Mouse (Mus musculus): ENCODE results near the gene Ttll1. TPM values are rescaled to one million over a fixed set of nuclear protein-coding genes. Genes with fewer than 3 reads are reported as not detected.

Ttll1 gene
- polyA plus RNA-seq, 1 experiment from 2014 or later: 125 TPM

DNA sequence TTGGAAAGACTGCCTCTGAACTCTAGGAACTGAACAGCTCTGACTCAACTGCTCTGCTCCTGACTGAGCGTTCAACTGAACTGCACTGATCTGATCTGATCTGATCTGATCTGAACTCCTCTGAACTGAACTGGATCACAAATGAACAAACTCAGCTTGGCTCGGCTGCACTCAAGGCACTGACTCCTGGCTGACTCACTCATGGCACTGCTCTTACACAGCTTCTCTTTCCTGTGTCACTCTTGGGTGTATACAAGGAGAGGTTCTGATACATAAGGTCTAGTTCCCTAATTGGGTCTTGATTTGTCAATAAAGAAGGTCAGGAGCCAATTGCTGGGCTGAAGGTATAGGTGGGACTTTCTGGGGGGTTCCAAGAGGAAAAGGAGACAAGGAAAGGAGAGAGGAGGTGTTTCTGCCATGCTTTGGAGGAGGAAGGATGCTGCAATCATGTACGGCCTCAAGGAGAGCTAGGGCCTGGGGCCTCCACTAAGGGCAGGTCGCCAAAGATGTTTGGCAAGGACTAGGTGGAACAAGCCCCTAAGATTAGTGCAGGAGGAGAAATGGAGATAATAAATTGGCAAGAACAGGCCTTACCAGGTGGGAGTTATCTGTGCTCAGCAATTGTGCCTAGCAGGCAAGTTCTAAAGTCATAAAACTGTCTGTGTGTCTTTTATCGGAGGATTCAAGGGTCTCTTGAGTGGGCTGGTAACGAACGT is 16.7 kb downstream of the Ttll1 start:
- Histone ChIP-seq H3K36me3 (replicated peaks) (peaks cover 77% of the 10 kb centered on the region), H3K4me2 (no peak overlapping the region), H3K9ac (no peak overlapping the region), H3K27me3 (replicated peaks) (no peaks in the 10 kb centered on the region), H3K27ac (no peak overlapping the region), H3K9me3 (no peaks in the 10 kb centered on the region), H3K4me1 (no peaks in the 10 kb centered on the region), H3K4me3 (no peak overlapping the region)
- ATAC-seq (replicated peaks): no peak
- 84% methylated on average over 7 of the region's 7 CpGs for WGBS

DNA sequence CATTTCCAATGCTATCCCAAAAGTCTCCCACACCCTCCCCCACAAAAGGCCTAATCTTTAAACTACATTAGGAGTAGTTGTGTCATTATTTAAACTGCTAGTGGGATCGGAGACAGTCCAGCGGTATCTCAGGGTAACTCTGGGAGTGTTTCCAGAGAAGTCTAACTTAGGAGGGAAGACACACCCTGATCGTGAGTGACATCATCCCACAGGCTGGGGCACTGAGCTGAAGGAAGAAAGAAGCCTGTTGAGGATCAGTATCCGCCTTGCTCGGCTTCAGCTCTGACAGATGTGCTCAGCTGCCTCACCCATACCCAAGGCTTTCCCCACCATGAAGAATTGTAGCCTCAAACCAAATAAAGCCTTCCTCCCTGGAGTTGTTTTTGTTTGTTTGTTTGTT is 18.8 kb downstream of the Ttll1 start:
- no peak overlapping the region for H3K9ac ChIP-seq
- no peak overlapping the region for H3K4me2 ChIP-seq
- H3K27ac ChIP-seq: no peak overlapping the region
- no peak for ATAC-seq (replicated peaks)
- H3K36me3 ChIP-seq (replicated peaks): peaks cover 64% of the 10 kb centered on the region
- 87% methylated on average over 5 of the region's 5 CpGs for WGBS
- H3K4me3 ChIP-seq: no peak overlapping the region
- no peaks in the 10 kb centered on the region for H3K4me1 ChIP-seq
- no peaks in the 10 kb centered on the region for H3K9me3 ChIP-seq
- no peaks in the 10 kb centered on the region for H3K27me3 ChIP-seq (replicated peaks)

DNA sequence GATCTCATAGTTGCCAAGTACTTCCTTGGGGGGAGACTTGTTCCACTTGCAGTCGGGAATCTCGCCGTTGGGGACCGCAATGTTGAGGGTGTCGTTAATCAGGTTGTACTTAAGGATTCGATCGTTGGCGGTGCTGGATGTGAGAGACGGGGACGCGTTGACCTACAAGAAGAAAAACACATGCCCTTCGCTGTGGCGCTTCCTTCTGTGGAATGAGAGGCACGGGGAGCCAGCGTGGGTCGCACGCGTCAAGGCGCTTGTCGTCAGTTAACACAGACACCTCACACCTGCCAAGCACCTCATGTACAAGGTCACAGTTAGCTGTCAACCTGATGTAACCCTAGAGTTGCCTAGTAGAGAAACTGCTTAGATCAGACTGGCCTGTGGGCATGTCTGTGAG is 21.2 kb downstream of the Ttll1 start:
- Histone ChIP-seq H3K4me3 (no peak overlapping the region), H3K4me2 (no peak overlapping the region), H3K36me3 (replicated peaks) (peaks cover 46% of the 10 kb centered on the region), H3K9ac (no peak overlapping the region), H3K27ac (no peak overlapping the region), H3K4me1 (no peaks in the 10 kb centered on the region), H3K9me3 (no peaks in the 10 kb centered on the region), H3K27me3 (replicated peaks) (no peaks in the 10 kb centered on the region)
- ATAC-seq (replicated peaks): no peak
- WGBS: 96% methylated on average over 20 of the region's 20 CpGs

DNA sequence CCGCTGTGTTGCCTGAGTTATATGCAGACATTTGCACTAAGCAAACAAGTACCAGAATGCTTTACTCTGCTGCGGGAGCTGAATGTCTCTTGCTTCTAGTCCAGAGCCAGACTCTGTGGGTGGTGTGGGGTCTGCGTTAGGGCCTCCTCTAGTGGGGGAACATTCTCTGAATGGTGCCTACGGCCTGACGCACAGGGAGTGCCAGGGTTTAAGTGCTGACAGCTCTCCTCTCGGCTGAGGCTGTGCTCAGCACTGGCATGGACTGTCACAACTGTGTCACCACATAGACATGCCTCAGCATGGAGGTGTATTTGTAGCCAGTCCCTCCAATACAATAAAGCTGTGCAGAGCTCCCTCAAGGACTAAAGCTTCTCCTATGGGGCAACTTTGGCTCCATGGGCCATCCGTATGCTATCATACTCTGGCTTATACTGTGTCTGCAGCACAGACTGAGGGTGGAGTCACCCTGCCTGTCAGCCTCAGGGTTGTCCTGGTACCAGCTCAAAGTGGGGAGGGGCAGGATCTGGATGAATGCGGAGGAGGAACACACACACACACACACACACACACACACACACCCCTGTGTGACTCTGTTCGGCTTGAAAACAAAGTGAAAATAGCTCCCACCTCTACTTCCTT is 23.1 kb downstream of the Ttll1 start:
- Histone ChIP-seq H3K27me3 (replicated peaks) (no peaks in the 10 kb centered on the region), H3K4me2 (no peak overlapping the region), H3K36me3 (replicated peaks) (peaks cover 41% of the 10 kb centered on the region), H3K4me1 (no peaks in the 10 kb centered on the region), H3K9me3 (no peaks in the 10 kb centered on the region), H3K4me3 (no peak overlapping the region), H3K27ac (no peak overlapping the region), H3K9ac (no peak overlapping the region)
- 71% methylated on average over 9 of the region's 9 CpGs for WGBS
- ATAC-seq (replicated peaks): no peak

DNA sequence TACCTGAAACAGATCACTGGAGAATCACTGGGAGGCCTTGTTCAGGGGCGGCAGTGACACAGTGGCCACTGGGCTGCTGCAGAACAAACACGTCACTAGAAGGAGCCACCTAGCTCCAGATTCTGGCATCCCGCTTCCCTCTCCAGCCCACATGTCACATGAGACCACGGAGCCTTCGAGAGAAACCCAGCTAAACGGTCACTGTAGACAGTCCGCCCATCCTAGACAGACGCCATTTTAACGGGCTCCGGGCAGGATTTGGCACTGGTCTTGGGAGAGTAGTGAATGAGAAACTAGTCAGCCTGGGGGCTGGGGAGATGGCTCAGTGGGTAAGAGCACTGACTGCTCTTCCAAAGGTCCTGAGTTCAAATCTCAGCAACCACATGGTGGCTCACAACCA is 26.4 kb downstream of the Ttll1 start:
- Histone ChIP-seq H3K4me2 (no peak overlapping the region), H3K36me3 (replicated peaks) (peaks cover 19% of the 10 kb centered on the region; the same call in 1 of the 2 replicates), H3K27ac (no peak overlapping the region), H3K4me3 (no peak overlapping the region), H3K9me3 (no peaks in the 10 kb centered on the region), H3K27me3 (replicated peaks) (no peaks in the 10 kb centered on the region), H3K9ac (no peak overlapping the region), H3K4me1 (no peaks in the 10 kb centered on the region)
- WGBS: 91% methylated on average over 10 of the region's 10 CpGs
- ATAC-seq (replicated peaks): no peak

DNA sequence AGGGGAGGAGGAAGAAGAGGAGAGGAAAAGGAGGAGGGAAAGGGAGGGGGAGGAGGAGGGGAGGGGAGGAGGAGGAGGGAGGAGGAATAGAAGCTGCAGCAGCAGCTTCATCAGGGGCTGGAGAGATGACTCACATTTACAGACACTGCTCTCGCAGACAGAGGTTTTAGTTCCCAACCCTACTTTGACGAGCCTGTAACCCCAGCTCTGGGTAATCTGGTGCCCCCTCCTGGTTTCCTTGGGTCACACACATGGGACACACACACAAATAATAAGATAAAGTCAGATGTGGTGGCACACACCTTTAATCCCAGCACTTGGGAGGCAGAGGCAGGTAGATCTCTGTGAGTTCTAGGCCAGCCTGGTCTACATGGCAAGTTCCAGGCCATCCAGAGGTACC is 27.2 kb downstream of the Ttll1 start:
- no peaks in the 10 kb centered on the region for H3K27me3 ChIP-seq (replicated peaks)
- H3K4me3 ChIP-seq: no peak overlapping the region
- peaks cover 13% of the 10 kb centered on the region; the same call in 1 of the 2 replicates for H3K36me3 ChIP-seq (replicated peaks)
- H3K9ac ChIP-seq: no peak overlapping the region
- no peak overlapping the region for H3K27ac ChIP-seq
- no peaks in the 10 kb centered on the region for H3K9me3 ChIP-seq
- no peaks in the 10 kb centered on the region for H3K4me1 ChIP-seq
- H3K4me2 ChIP-seq: no peak overlapping the region
- no peak for ATAC-seq (replicated peaks)
- 45% methylated on average over 2 of the region's 2 CpGs for WGBS

DNA sequence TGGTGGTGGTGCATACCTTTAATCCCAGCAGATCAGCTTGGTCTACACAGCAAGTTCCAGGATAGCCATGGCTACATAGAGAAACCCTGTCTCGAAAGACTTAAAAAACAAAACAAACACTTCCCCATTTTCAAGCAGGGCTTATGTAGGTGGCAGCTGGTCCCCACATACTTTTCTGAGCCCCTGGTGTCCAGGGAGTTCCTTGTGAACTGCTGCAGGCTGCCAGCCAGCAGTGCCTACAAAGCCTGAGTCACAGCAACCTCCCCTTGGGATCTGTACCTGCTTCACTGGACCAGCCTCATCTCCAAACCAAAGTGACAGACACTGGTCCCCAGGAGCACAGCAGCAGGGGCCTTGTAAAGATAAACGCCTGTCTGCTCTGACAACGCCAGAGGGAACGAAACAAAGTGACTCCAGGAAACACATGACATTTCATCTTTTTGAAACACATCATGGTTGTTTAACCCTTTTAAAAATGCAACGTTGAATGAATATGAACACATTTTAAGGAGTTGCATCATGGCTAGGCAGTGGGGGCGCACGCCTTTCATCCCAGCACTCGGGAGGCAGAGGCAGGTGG is 28.0 kb downstream of the Ttll1 start:
- WGBS: 66% methylated on average over 8 of the region's 8 CpGs
- no peaks in the 10 kb centered on the region for H3K4me1 ChIP-seq
- no peaks in the 10 kb centered on the region for H3K9me3 ChIP-seq
- no peak overlapping the region for H3K27ac ChIP-seq
- H3K27me3 ChIP-seq (replicated peaks): no peaks in the 10 kb centered on the region
- no peak overlapping the region for H3K4me3 ChIP-seq
- H3K36me3 ChIP-seq (replicated peaks): peaks cover 13% of the 10 kb centered on the region; the same call in 1 of the 2 replicates
- H3K9ac ChIP-seq: no peak overlapping the region
- H3K4me2 ChIP-seq: no peak overlapping the region
- ATAC-seq (replicated peaks): no peak

DNA sequence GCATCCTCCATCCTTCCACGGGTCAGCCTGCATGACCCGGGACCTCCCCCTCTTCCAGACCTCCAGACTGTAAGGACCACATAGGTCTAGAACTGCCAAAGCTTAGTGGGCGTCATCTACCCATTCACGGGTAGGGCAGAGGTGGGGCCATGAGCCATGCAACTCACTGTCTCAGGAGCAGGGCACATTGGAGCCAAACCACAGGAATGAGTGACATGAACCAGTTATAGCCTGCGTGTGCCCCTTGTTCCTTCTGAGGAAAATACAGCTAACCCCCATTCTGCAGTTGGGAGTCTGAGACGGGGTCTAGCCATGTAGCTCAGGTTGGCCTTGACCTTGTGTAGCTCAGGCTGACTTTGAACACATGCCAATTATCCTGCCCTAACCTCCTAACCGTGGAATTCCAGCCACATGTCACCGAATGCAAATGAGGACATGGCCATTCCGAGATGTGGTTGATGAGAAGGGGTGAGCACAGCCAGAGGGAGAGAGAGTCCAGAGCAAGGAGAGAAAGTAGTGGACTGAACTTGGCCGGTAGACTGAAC is 29.4 kb downstream of the Ttll1 start:
- H3K27ac ChIP-seq: no peak overlapping the region
- ATAC-seq (replicated peaks): no peak
- no peak overlapping the region for H3K9ac ChIP-seq
- peaks cover 10% of the 10 kb centered on the region; the same call in 1 of the 2 replicates for H3K36me3 ChIP-seq (replicated peaks)
- 74% methylated on average over 10 of the region's 10 CpGs for WGBS
- H3K9me3 ChIP-seq: no peaks in the 10 kb centered on the region
- no peaks in the 10 kb centered on the region for H3K27me3 ChIP-seq (replicated peaks)
- H3K4me1 ChIP-seq: no peaks in the 10 kb centered on the region
- H3K4me2 ChIP-seq: no peak overlapping the region
- H3K4me3 ChIP-seq: no peak overlapping the region

DNA sequence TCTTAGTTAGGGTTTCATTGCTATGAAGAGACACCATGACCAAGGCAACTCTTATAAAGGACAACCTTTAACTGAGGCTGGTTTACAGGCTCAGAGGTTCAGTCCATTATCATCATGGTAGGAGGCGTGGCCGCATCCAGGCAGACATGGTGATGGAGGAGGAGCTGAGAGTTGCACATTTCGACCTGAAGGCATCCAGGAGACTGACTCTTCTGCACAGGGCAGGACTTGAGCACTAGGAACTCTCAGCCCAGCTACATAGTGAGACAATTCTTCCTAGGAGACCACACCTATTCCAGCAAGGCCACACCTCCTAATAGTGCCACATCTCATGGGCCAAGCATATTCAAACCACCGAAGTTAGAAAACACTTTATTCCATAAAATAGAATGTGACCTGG is 30.9 kb downstream of the Ttll1 start:
- Histone ChIP-seq H3K4me3 (no peak overlapping the region), H3K4me1 (no peaks in the 10 kb centered on the region), H3K4me2 (no peak overlapping the region), H3K27me3 (replicated peaks) (no peaks in the 10 kb centered on the region), H3K27ac (no peak overlapping the region), H3K9me3 (no peaks in the 10 kb centered on the region), H3K9ac (no peak overlapping the region), H3K36me3 (replicated peaks) (peaks cover 9% of the 10 kb centered on the region; the same call in 1 of the 2 replicates)
- WGBS: 91% methylated on average over 4 of the region's 4 CpGs
- ATAC-seq (replicated peaks): no peak

DNA sequence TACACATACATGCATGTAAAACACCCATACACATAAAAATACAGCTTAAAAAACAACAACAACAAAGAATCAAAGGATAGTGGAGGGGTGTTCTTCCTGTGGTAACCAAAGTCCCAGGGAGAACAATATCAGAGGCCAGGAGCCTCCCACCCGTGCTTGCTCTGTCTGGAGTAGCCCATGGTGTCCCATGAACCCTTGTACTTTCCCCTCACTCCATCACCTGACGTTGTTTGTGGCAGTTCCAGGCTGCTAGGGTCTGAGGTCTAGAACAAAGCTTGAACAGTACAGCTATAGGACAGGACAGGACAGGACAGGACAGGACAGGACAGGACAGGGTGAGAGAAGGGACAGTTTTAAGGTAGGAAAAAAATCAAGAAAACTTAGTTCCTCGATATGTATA is 32.6 kb downstream of the Ttll1 start:
- 78% methylated on average over 3 of the region's 3 CpGs for whole genome bisulfite sequencing
- H3K4me2 ChIP-seq: no peak overlapping the region
- no peak for ATAC-seq (replicated peaks)
- H3K36me3 ChIP-seq (replicated peaks): no peaks in the 10 kb centered on the region
- H3K27me3 ChIP-seq (replicated peaks): no peaks in the 10 kb centered on the region
- no peaks in the 10 kb centered on the region for H3K4me1 ChIP-seq
- no peaks in the 10 kb centered on the region for H3K9me3 ChIP-seq
- H3K27ac ChIP-seq: no peak overlapping the region
- H3K4me3 ChIP-seq: no peak overlapping the region
- no peak overlapping the region for H3K9ac ChIP-seq

DNA sequence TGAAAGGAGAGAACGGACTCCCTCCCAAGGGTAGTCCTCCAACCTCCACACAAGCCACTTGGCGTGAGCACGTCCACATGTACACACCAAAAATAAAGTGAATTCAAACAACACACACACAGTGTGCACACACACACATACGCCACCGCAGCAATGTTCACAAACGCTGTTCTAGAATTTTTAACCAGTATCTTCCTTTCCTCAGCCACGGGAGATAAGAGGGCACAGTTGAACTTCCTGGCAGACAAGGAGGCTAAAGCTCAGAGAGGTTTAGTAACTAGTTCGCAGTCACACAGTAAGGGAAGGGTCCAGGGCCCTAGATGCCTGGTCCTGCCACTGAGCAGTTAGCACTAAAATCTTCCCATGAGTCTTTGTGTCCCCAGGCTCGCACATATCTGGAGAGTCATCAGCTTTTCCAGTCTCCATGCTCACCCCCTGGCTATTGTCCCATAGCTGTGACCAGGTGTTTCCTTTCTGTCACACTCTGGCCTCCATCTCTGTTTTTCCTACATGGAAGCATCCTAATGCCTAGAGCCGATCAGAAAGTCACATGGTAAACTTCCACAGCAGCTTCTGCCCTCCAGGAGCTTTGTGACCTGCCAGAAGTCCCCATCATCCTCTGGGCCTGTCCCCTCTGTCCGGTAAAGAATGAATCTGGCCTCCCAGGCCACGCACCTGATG is 34.0 kb downstream of the Ttll1 start:
- 87% methylated on average over 12 of the region's 12 CpGs for WGBS
- Histone ChIP-seq H3K4me3 (no peak overlapping the region), H3K27ac (no peak overlapping the region), H3K9me3 (no peaks in the 10 kb centered on the region), H3K9ac (no peak overlapping the region), H3K4me2 (no peak overlapping the region), H3K36me3 (replicated peaks) (no peaks in the 10 kb centered on the region), H3K27me3 (replicated peaks) (no peaks in the 10 kb centered on the region), H3K4me1 (no peaks in the 10 kb centered on the region)
- no peak for ATAC-seq (replicated peaks)

DNA sequence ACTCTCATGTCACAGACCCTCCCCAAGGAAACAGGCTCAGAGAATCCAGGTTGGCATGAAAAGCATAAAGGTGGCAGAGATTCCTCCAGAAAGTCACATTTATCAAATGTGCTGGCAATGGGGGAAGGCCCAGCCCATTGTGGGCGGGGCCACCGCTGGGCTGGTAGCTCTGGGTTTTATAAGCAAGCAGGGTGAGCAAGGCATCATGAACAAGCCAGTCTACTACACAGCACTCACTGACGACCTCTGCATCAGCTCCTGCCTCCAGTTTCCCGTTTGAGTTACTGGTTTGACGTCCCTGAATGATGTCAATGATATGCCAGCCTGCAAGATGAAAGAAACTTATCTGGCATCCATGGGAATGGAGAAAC is 36.2 kb downstream of the Ttll1 start:
- ATAC-seq (replicated peaks): no peak
- Histone ChIP-seq H3K9me3 (no peaks in the 10 kb centered on the region), H3K4me2 (no peak overlapping the region), H3K4me3 (no peak overlapping the region), H3K4me1 (no peaks in the 10 kb centered on the region), H3K36me3 (replicated peaks) (no peaks in the 10 kb centered on the region), H3K27me3 (replicated peaks) (no peaks in the 10 kb centered on the region), H3K27ac (no peak overlapping the region), H3K9ac (no peak overlapping the region)
- 41% methylated on average over 5 of the region's 5 CpGs for WGBS
